Mouse (Mus musculus): Measurements from ENCODE around the gene Ffar1.

- TF ChIP-seq POLR2A (IDR thresholded peaks at IDR 0.05; ENCODE audit: control insufficient read depth, low read depth, low read length) (no peak), CTCF (IDR thresholded peaks at IDR 0.05; ENCODE audit: control insufficient read depth, insufficient read depth, insufficient replicate concordance, low read depth, low read length) (no peak)
Measured at GRCm38 (mm10) chr7:30909773-30910172, 48.4 kb upstream of the Ffar1 start.

All from testis, adult 2 months (tissue).